Mouse (Mus musculus) MEL (cell line): Measurements from ENCODE around the gene Krtap5-2.
A peak's percentile ranks its signal among the peaks of the same experiment; 100 is the strongest.

Experiments
- CTCF ChIP-seq, 3 experiments: IDR thresholded peaks in 2 of 3; conservative IDR thresholded peaks in 1 of 3; 2 replicates each; pipeline ENCODE4 v1.5.1; 2011 to 2012; ENCODE audit warnings: low read length in 3 of 3, low read depth in 2 of 3, mild to moderate bottlenecking in 2 of 3, improper control_type of control experiment in 1 of 3, inconsistent platforms in 1 of 3, mixed read lengths in 1 of 3, moderate library complexity in 1 of 3; ENCODE audit not compliant: control insufficient read depth in 1 of 3, insufficient read depth in 1 of 3, poor library complexity in 1 of 3, severe bottlenecking in 1 of 3
- KAT2A ChIP-seq: conservative IDR thresholded peaks from 2 replicates; pipeline ENCODE4 v1.6.1; 2012; ENCODE audit warnings: low read depth, low read length, improper control_type of control experiment, inconsistent platforms
- MYB ChIP-seq: IDR thresholded peaks from 2 replicates; pipeline ENCODE4 v1.6.1; 2011; ENCODE audit warnings: mild to moderate bottlenecking, low read depth, low read length, improper control_type of control experiment
- SMC3 ChIP-seq: IDR thresholded peaks from 2 replicates; pipeline ENCODE4 v1.6.1; 2011; ENCODE audit warnings: low read depth, low read length, improper control_type of control experiment

DNA sequence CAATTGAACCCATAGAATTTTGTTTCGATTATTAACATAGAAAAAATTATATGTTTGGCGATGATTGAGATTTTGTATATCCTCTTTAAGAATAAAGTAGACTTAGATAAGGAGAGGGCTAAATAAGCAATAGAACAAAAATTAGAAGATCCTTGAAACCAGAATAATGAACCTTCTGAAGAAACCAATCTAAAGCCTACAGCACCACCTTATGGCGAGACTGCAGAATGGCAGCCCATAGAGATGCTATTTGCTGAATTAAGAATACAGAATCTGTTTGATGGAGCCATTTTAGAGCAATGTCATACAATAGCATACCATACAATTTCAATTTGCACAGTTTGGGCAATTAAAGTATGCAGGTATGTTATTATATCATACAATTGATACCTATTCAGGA lies 6.0 kb downstream of the Krtap5-2 start:
- TF ChIP-seq CTCF (IDR thresholded peaks at IDR 0.05 in 2 of 3, conservative IDR thresholded peaks at IDR 0.05 in 1 of 3; ENCODE audit: control insufficient read depth in 1 of 3, insufficient read depth in 1 of 3, low read depth in 2 of 3, low read length in 3 of 3, poor library complexity in 1 of 3, severe bottlenecking in 1 of 3) (peak; percentile 53 to 83 (median 78)), SMC3 (peak; percentile 64), KAT2A (no peak), MYB (no peak)
